Mouse (Mus musculus): ENCODE measurements at regions not wholly inside any gene's neighbourhood (a gene's known extent, or its start where the extent isn't known, plus 50 kb on each side); places are given as distances from the start of the nearest gene placed in this dataset.

GRCm38 (mm10) chr14:24863116-24863515, 376.2 kb downstream of the Rps24 start:
- TF ChIP-seq CTCF (IDR thresholded peaks at IDR 0.05; ENCODE audit: borderline replicate concordance, insufficient read depth, low read depth, low read length) = no peak
- TF ChIP-seq POLR2A (IDR thresholded peaks at IDR 0.05; ENCODE audit: borderline replicate concordance, insufficient read depth, low read length) = no peak

All from cerebellum, adult 2 months (tissue).